Mouse (Mus musculus) right cerebral cortex, postnatal 25 days (tissue): Measurements from ENCODE around the gene Nlrp3.
"Not testable (repeated sequence)": the region's sequence is repeated elsewhere in the genome, so short reads cannot be mapped to it uniquely, and the experiment has no call there.

Source experiments
- DNase-seq: peaks from one replicate; pipeline ENCODE4 v3.0.0; 2022

Gene Nlrp3

GRCm38 (mm10) chr11:59537218-59538130, 3.9 kb upstream of the Nlrp3 start:
- no peak for DNase-seq

- peak; percentile 36 for DNase-seq
Measured at GRCm38 (mm10) chr11:59538387-59538786, 3.0 kb upstream of the Nlrp3 start.

GRCm38 (mm10) chr11:59540123-59540522, 1.2 kb upstream of the Nlrp3 start:
- no peak for DNase-seq

GRCm38 (mm10) chr11:59542442-59542841, 1.1 kb downstream of the Nlrp3 start:
- no peak for DNase-seq

GRCm38 (mm10) chr11:59543376-59543775, 2.0 kb downstream of the Nlrp3 start:
- no peak for DNase-seq

- DNase-seq, result peak; percentile 33
Measured at GRCm38 (mm10) chr11:59544005-59544404, 2.6 kb downstream of the Nlrp3 start.

GRCm38 (mm10) chr11:59554127-59554526, 12.8 kb downstream of the Nlrp3 start:
- DNase-seq, result no peak

- DNase-seq, result no peak
Measured at GRCm38 (mm10) chr11:59554535-59554934, 13.2 kb downstream of the Nlrp3 start.

- no peak for DNase-seq
Measured at GRCm38 (mm10) chr11:59560906-59561305, 19.5 kb downstream of the Nlrp3 start.

- no peak for DNase-seq
Measured at GRCm38 (mm10) chr11:59562336-59562735, 21.0 kb downstream of the Nlrp3 start.

GRCm38 (mm10) chr11:59562837-59563236, 21.5 kb downstream of the Nlrp3 start:
- no peak for DNase-seq

- DNase-seq, result no peak
Measured at GRCm38 (mm10) chr11:59569306-59569705, 27.9 kb downstream of the Nlrp3 start.

- DNase-seq, result no peak
Measured at GRCm38 (mm10) chr11:59575726-59576125, 34.4 kb downstream of the Nlrp3 start.

- not testable (repeated sequence) for DNase-seq
Measured at GRCm38 (mm10) chr11:59576135-59576534, 34.8 kb downstream of the Nlrp3 start, which contains the start of gene Olfr222. Gene Olfr222 (minus strand): TSS chr11:59576235.

GRCm38 (mm10) chr11:59584539-59584938, 43.2 kb downstream of the Nlrp3 start:
- DNase-seq, result no peak

GRCm38 (mm10) chr11:59589496-59589895, 48.1 kb downstream of the Nlrp3 start:
- DNase-seq, result no peak

- no peak for DNase-seq
Measured at GRCm38 (mm10) chr11:59593189-59593588, 51.8 kb downstream of the Nlrp3 start, which contains the start of gene Olfr223. Gene Olfr223 (minus strand): TSS chr11:59593289.

GRCm38 (mm10) chr11:59596091-59596490, 54.7 kb downstream of the Nlrp3 start:
- DNase-seq, result no peak

- no peak for DNase-seq
Measured at GRCm38 (mm10) chr11:59596950-59597349, 55.6 kb downstream of the Nlrp3 start.

GRCm38 (mm10) chr11:59599211-59599610, 57.8 kb downstream of the Nlrp3 start:
- DNase-seq, result no peak

GRCm38 (mm10) chr11:59600872-59601271, 59.5 kb downstream of the Nlrp3 start:
- DNase-seq, result no peak

- no peak for DNase-seq
Measured at GRCm38 (mm10) chr11:59602287-59602686, 60.9 kb downstream of the Nlrp3 start.

- no peak for DNase-seq
Measured at GRCm38 (mm10) chr11:59611646-59612045, 70.3 kb downstream of the Nlrp3 start.

- DNase-seq, result peak; percentile 23
Measured at GRCm38 (mm10) chr11:59614120-59614519, 72.8 kb downstream of the Nlrp3 start.
